In the genomic region with DNA sequence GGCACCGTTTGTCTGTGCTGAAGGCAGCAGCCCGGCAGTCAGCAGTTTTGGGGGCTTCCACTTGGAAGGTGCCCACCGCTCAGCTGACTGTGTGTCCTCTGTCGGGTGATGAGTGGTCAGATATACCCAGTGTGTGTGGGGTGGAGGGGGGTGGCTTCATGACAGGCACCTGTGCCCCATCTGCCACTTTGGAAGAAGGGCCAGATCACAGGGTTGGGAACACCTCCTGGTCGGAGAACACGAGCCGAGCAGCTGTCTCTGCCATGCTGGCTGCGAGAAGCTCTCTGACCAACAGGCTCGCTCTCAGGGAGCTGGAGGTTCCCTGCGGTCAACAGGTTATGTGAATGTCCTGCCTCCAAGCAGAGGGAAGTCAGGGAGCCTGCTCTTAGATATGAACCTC, we compare ENCODE assay signal across 19 mouse cellular contexts.
DNase-seq lines count a peak whose midpoint lies in the region; ATAC-seq lines count a peak whose summit lies in the region.
"Had no signal": no experiment of that assay in that cellular context is flagged by ENCODE, and none has a peak within 500 bp of the region (broad histone marks: within the 10 kb centered on the region; RNA-seq: fewer than 3 reads in every experiment).

No protein-coding gene starts in this region.

- no peak for ATAC-seq in megakaryocyte-erythroid progenitor cell, adult 5-6 weeks (replicated peaks; ENCODE audit: low FRiP score, low TSS enrichment, poor library complexity, severe bottlenecking)
- ATAC-seq: hindbrain, embryonic 16.5 days; intestine, embryonic 16.5 days had no signal

- peak; percentile 89 for DNase-seq in gastrocnemius, adult 18-20 months (ENCODE audit: low spot score)
- DNase-seq in gastrocnemius, postnatal 4 days (ENCODE audit: low spot score in 2 of 2), result no peak
- peak; percentile 73 for DNase-seq in cerebellum, adult 8-10 months
- DNase-seq in cerebellum, postnatal 36 days, result peak; percentile 73 to 77
- DNase-seq in gastrocnemius, postnatal 36 days, result peak; percentile 48 to 55
- DNase-seq in heart, adult 18-20 months, result no peak
- DNase-seq in urinary bladder, postnatal 4 days (ENCODE audit: low spot score in 2 of 2), result no peak
- DNase-seq: adrenal gland, postnatal 25 days; heart, postnatal 4 days; layer of hippocampus, postnatal 36 days; liver, embryonic 13.5 days; lung, adult 2 months; lung, postnatal 36 days; midbrain, embryonic 14.5 days; retina, postnatal 1 day; thymus, postnatal 25 days had no signal

- intact Hi-C loops in gastrocnemius, postnatal 36 days (cut with DNase I), result loop anchor here (2.0 kb wide), 1 partner anchor 449 kb away; a partner anchor contains a TSS

Comparison
In these comparisons a context has a peak if more than half of its experiments do, and no peak if none do; other contexts are left out.
1. DNase-seq: peak in gastrocnemius, adult 18-20 months (single experiment), cerebellum, adult 8-10 months (single experiment), cerebellum, postnatal 36 days (2 of 2) and gastrocnemius, postnatal 36 days (2 of 2); none in gastrocnemius, postnatal 4 days (0 of 2), heart, adult 18-20 months (0 of 2) and urinary bladder, postnatal 4 days (0 of 2).